Mouse (Mus musculus) heart, embryonic 12.5 days (tissue): ENCODE data around the gene Gpr15. TPM values are rescaled to one million over a fixed set of nuclear protein-coding genes. Genes with fewer than 3 reads are reported as not detected.
A peak's percentile ranks its signal among the peaks of the same experiment; 100 is the strongest.

ENCODE experiments used
- ATAC-seq: fragments of 200-750 bp; cut with Nextera tagmentation; 2 replicates; pipeline ENCODE4 v1.8.0; 2017; ENCODE audit warnings: moderate TSS enrichment, moderate library complexity; ENCODE audit not compliant: insufficient number of reproducible peaks, low FRiP score
- H3K27ac ChIP-seq: fragments of 300-500 bp; sonication (generic); 2 replicates; pipeline ENCODE4 v1.5.1; 2016; ENCODE audit warnings: mild to moderate bottlenecking, moderate library complexity; ENCODE audit not compliant: poor library complexity, severe bottlenecking
- H3K27me3 ChIP-seq: fragments of 300-500 bp; sonication (generic); replicated peaks from 2 replicates; pipeline ENCODE4 v1.6.1; 2016; ENCODE audit warnings: mild to moderate bottlenecking, moderate library complexity
- H3K36me3 ChIP-seq: fragments of 300-500 bp; sonication (generic); 2 replicates; pipeline ENCODE4 v1.6.1; 2016; ENCODE audit warnings: mild to moderate bottlenecking, moderate library complexity
- H3K4me1 ChIP-seq: fragments of 300-500 bp; sonication (generic); replicated peaks from 2 replicates; pipeline ENCODE4 v1.6.1; 2016; ENCODE audit warnings: mild to moderate bottlenecking
- H3K4me2 ChIP-seq: fragments of 300-500 bp; sonication (generic); 2 replicates; pipeline ENCODE4 v1.6.1; 2016; ENCODE audit warnings: mild to moderate bottlenecking, moderate library complexity
- H3K4me3 ChIP-seq: fragments of 300-500 bp; sonication (generic); 2 replicates; pipeline ENCODE4 v1.5.1; 2016; ENCODE audit warnings: mild to moderate bottlenecking
- H3K9ac ChIP-seq: fragments of 300-500 bp; sonication (generic); 2 replicates; pipeline ENCODE4 v1.6.1; 2016; ENCODE audit warnings: mild to moderate bottlenecking, moderate library complexity
- H3K9me3 ChIP-seq: fragments of 300-500 bp; sonication (generic); replicated peaks from 2 replicates; pipeline ENCODE4 v1.6.1; 2016; ENCODE audit warnings: mild to moderate bottlenecking, moderate library complexity
- WGBS: fragments of 180-500 bp; shearing (Covaris S2); methylation state at CpG from one replicate; pipeline ENCODE4 v1.1.7; 2016; 5-methylcytosine and 5-hydroxymethylcytosine counted together
- microRNA-seq: library from miRNA; unstranded; fragments of <30 nt; microRNA quantifications from one replicate; pipeline ENCODE4, GENCODE M21; 2017
- polyA plus RNA-seq: library from polyadenylated mRNA; unstranded; fragments of >200 nt; fragmentation: Nextera tagmentation; extraction: Ambion mirVana; gene quantifications from 2 replicates; pipeline ENCODE4 v1.2.1, GENCODE M21; 2016

Gene Gpr15
- polyA plus RNA-seq, 1 experiment from 2014 or later: not detected

- Histone ChIP-seq H3K9ac (peak overlapping the region; percentile 94), H3K9me3 (no peaks in the 10 kb centered on the region), H3K4me2 (peak overlapping the region; percentile 85), H3K36me3 (peaks cover 26% of the 10 kb centered on the region), H3K27me3 (no peaks in the 10 kb centered on the region), H3K27ac (peak overlapping the region; percentile 88), H3K4me1 (peaks cover 18% of the 10 kb centered on the region), H3K4me3 (peak overlapping the region; percentile 97)
- WGBS: 1% methylated on average over 19 of the region's 25 CpGs
- no peak; the same call in 1 of the 2 replicates for ATAC-seq
Measured at GRCm38 (mm10) chr16:58670643-58671042, 48.2 kb downstream of the Gpr15 start.

GRCm38 (mm10) chr16:58669917-58670630 is 48.8 kb downstream of the Gpr15 start, which contains the start of gene Cpox:
Gene Cpox (plus strand): TSS chr16:58670292.
- peak within 1 kb of the TSS; percentile 85 for H3K4me2 ChIP-seq
- H3K4me1 ChIP-seq: peaks cover 18% of the 10 kb centered on the region
- ATAC-seq: peak; percentile 98
- peaks cover 22% of the 10 kb centered on the region for H3K36me3 ChIP-seq
- H3K9ac ChIP-seq: peak within 1 kb of the TSS; percentile 94
- no peaks in the 10 kb centered on the region for H3K27me3 ChIP-seq
- peak within 1 kb of the TSS; percentile 88 for H3K27ac ChIP-seq
- under 1% methylated on average over 50 of the region's 51 CpGs for WGBS
- peak within 1 kb of the TSS; percentile 97 for H3K4me3 ChIP-seq
- no peaks in the 10 kb centered on the region for H3K9me3 ChIP-seq

DNA sequence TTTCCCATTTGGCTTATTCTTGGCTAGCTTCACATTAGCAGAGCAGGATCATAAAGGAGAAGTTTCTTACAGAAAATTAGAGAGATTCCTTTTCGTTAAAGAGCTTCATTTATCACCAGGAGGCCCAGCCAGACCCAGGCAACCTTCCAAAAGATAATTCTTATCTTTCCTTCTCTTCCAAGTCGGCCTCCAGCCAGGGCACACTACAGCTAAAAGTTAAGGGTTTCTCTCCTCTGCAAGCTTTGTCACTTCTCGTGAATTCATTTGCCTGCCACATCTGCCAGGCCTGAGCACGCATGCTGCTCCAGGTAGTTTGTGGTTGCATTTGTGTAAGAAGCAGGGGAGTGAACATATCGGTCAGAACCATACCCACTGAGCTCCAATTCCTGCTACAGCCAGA is 49.6 kb downstream of the Gpr15 start:
- no peak overlapping the region for H3K4me3 ChIP-seq
- H3K4me1 ChIP-seq: peaks cover 18% of the 10 kb centered on the region
- 7% methylated on average over 5 of the region's 5 CpGs for WGBS
- no peak for ATAC-seq
- peak overlapping the region; percentile 88 for H3K27ac ChIP-seq
- H3K9me3 ChIP-seq: no peaks in the 10 kb centered on the region
- peak overlapping the region; percentile 85 for H3K4me2 ChIP-seq
- H3K9ac ChIP-seq: 0 out of 2 replicates have a peak overlapping the region, but pooled peaks have one; percentile 9
- H3K27me3 ChIP-seq: no peaks in the 10 kb centered on the region
- peaks cover 14% of the 10 kb centered on the region for H3K36me3 ChIP-seq

GRCm38 (mm10) chr16:58668586-58668985 is 50.3 kb downstream of the Gpr15 start:
- 72% methylated on average over 3 of the region's 3 CpGs for WGBS
- ATAC-seq: no peak
- Histone ChIP-seq H3K4me3 (no peak overlapping the region), H3K4me1 (peaks cover 18% of the 10 kb centered on the region), H3K36me3 (peaks cover 8% of the 10 kb centered on the region; the same call in 1 of the 2 replicates), H3K27ac (peak overlapping the region; percentile 88), H3K9ac (no peak overlapping the region), H3K27me3 (no peaks in the 10 kb centered on the region), H3K9me3 (no peaks in the 10 kb centered on the region), H3K4me2 (no peak overlapping the region)

Small RNA genes within 50 kb of the gene (microRNA-seq; reads per million reads assigned to microRNA genes)
- not detected for gene Gm27564

Other genes starting within 250 kb of the Gpr15 start
- 15.9 and 18.2 TPM in 2 replicates for gene St3gal6, start 194.8 kb downstream of the Gpr15 start, polyA plus RNA-seq
- gene Gm813, start 102.1 kb downstream of the Gpr15 start, polyA plus RNA-seq: not detected in 2 replicates
- gene E330017A01Rik, start 80.3 kb downstream of the Gpr15 start, polyA plus RNA-seq: 0.17 TPM in 1 of 2 replicates, not detected in the other
- 39.9 and 48.0 TPM in 2 replicates for gene Cpox, start 48.8 kb downstream of the Gpr15 start, polyA plus RNA-seq
- gene Cldnd1, start 8.8 kb upstream of the Gpr15 start, polyA plus RNA-seq: 111 and 112 TPM in 2 replicates
- gene Olfr172, start 44.1 kb upstream of the Gpr15 start, polyA plus RNA-seq: not detected in 2 replicates
- not detected in 2 replicates for gene Olfr173, start 81.2 kb upstream of the Gpr15 start, polyA plus RNA-seq
- not detected in 2 replicates for gene Olfr175-ps1, start 107.7 kb upstream of the Gpr15 start, polyA plus RNA-seq
- not detected in 2 replicates for gene Olfr177, start 155.7 kb upstream of the Gpr15 start, polyA plus RNA-seq
- not detected in 2 replicates for gene Olfr178, start 173.0 kb upstream of the Gpr15 start, polyA plus RNA-seq
- not detected in 2 replicates for gene Olfr181, start 209.7 kb upstream of the Gpr15 start, polyA plus RNA-seq
- not detected in 2 replicates for gene Olfr180, start 210.3 kb upstream of the Gpr15 start, polyA plus RNA-seq